Mouse (Mus musculus): ENCODE results near the gene Ctsa. TPM values are rescaled to one million over a fixed set of nuclear protein-coding genes. Genes with fewer than 3 reads are reported as not detected.
A peak's percentile ranks its signal among the peaks of the same experiment; 100 is the strongest.
"Not testable (repeated sequence)": the region's sequence is repeated elsewhere in the genome, so short reads cannot be mapped to it uniquely, and the experiment has no call there.

Ctsa gene
- polyA plus RNA-seq, 2 experiments: 147 to 197 TPM

DNA sequence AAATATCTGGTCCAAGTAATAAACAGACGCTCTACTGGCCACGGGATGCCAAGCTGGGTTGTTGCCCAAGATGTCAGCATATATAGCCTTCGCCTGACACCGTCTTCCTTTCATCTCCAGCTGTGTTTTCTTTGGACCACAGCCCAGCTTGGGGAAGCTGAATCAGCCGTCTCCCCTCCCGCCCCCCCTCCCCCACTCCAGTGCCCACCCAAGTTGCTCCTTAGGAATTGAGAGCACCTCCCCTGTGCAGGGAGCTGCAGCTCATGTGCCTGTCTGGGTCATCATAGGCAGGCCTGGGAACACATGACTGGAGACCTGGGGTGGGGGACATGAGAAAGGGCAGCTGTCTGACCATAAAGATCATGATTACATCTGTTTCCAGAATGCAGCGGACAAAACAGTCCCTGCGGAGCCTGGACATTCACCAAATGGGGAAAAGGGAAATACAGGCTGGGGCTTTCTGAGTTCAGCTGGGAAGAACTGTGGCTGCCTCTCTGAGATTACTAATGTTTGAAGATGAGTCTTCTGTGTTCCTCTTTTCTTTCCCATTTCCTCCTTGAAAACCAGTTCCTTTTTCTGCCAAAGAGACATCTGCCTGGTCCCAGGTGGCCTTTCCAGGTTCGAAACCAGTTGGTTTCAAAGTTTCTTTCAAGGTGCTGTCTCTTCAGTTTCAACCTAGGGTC, 29.6 kb downstream of the Ctsa start:
- ATAC-seq (ENCODE audit: low FRiP score, low read depth): peak; percentile 83; the same call in 1 of the 2 replicates
- DNase-seq (ENCODE audit: low spot score): peak; percentile 71
- 33% methylated on average over 8 of the region's 9 CpGs for WGBS

DNA sequence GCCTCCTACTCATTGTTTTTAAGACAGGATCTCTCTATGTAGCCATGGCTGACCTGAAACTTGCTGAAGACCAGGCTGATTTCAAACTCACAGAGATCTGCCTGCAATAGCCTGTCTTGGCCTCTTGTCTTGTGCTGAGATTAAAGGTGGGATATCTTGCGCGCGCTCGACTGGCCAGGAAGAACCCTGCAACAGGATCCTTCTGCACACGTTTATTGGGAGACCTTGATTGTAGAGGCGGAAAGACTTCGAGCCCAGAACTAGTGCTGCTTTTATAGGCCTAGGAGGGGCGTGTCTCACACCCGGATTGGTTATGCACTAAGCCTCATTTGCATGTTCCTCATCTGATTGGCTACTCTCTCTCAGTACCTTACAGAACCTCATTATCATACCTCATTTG, 30.7 kb downstream of the Ctsa start:
- WGBS: 88% methylated on average over 8 of the region's 9 CpGs
- H3K4me3 ChIP-seq (replicated peaks; ENCODE audit: low read length); DNase-seq (ENCODE audit: low spot score); H3K9me3 ChIP-seq (ENCODE audit: control insufficient read depth, low read length); H3K27me3 ChIP-seq (ENCODE audit: control insufficient read depth, insufficient read depth, low read length); H3K9ac ChIP-seq (ENCODE audit: low read depth, low read length, severe bottlenecking); H3K4me1 ChIP-seq (ENCODE audit: control insufficient read depth, insufficient read depth, low read length); H3K27ac ChIP-seq (replicated peaks; ENCODE audit: low read depth, low read length); H3K36me3 ChIP-seq (ENCODE audit: control insufficient read depth, insufficient read depth, low read length); ATAC-seq (ENCODE audit: low FRiP score, low read depth); H3K4me2 ChIP-seq (replicated peaks; ENCODE audit: low read depth, low read length, severe bottlenecking): not testable (repeated sequence)

More for the DNA sequence above, 29.6 kb downstream of the Ctsa start:
- no peaks in the 10 kb centered on the region for H3K36me3 ChIP-seq (ENCODE audit: control insufficient read depth, insufficient read depth, low read length)
- H3K4me2 ChIP-seq (replicated peaks; ENCODE audit: low read depth, low read length, severe bottlenecking): no peak overlapping the region
- H3K27ac ChIP-seq (replicated peaks; ENCODE audit: low read depth, low read length): no peak overlapping the region
- no peak overlapping the region for H3K9ac ChIP-seq (ENCODE audit: low read depth, low read length, severe bottlenecking)
- no peak for TF ChIP-seq POLR2A (IDR thresholded peaks at IDR 0.05; ENCODE audit: borderline replicate concordance, extremely low read depth, insufficient read depth, insufficient read length)
- 0 out of 2 replicates have a peak, but pooled peaks cover 5% of the 10 kb centered on the region for H3K4me1 ChIP-seq (ENCODE audit: control insufficient read depth, insufficient read depth, low read length)
- peaks cover 14% of the 10 kb centered on the region for H3K27me3 ChIP-seq (ENCODE audit: control insufficient read depth, insufficient read depth, low read length)
- no peak overlapping the region for H3K4me3 ChIP-seq (replicated peaks; ENCODE audit: low read length)
- no peaks in the 10 kb centered on the region for H3K9me3 ChIP-seq (ENCODE audit: control insufficient read depth, low read length)

- no peak overlapping the region for H3K4me3 ChIP-seq (replicated peaks; ENCODE audit: low read length)
- peaks cover 3% of the 10 kb centered on the region; the same call in 1 of the 2 replicates for H3K9me3 ChIP-seq (ENCODE audit: control insufficient read depth, low read length)
- DNase-seq (ENCODE audit: low spot score) (no peak), ATAC-seq (ENCODE audit: low FRiP score, low read depth) (no peak)
- 0 out of 2 replicates have a peak, but pooled peaks cover 2% of the 10 kb centered on the region for H3K4me1 ChIP-seq (ENCODE audit: control insufficient read depth, insufficient read depth, low read length)
- H3K4me2 ChIP-seq (replicated peaks; ENCODE audit: low read depth, low read length, severe bottlenecking): no peak overlapping the region
- no peaks in the 10 kb centered on the region for H3K27me3 ChIP-seq (ENCODE audit: control insufficient read depth, insufficient read depth, low read length)
- H3K36me3 ChIP-seq (ENCODE audit: control insufficient read depth, insufficient read depth, low read length): no peaks in the 10 kb centered on the region
- H3K9ac ChIP-seq (ENCODE audit: low read depth, low read length, severe bottlenecking): no peak overlapping the region
- 75% methylated on average over 4 of the region's 4 CpGs for WGBS
- TF ChIP-seq POLR2A (IDR thresholded peaks at IDR 0.05; ENCODE audit: borderline replicate concordance, extremely low read depth, insufficient read depth, insufficient read length): no peak
- H3K27ac ChIP-seq (replicated peaks; ENCODE audit: low read depth, low read length): no peak overlapping the region
Measured at GRCm38 (mm10) chr2:164864593-164864992, 31.9 kb downstream of the Ctsa start.

GRCm38 (mm10) chr2:164866741-164867551, 34.3 kb downstream of the Ctsa start:
- WGBS: 54% methylated on average over 16 of the region's 16 CpGs
- no peak overlapping the region for H3K27ac ChIP-seq (replicated peaks; ENCODE audit: low read depth, low read length)
- H3K4me1 ChIP-seq (ENCODE audit: control insufficient read depth, insufficient read depth, low read length): 0 out of 2 replicates have a peak, but pooled peaks cover under 1% of the 10 kb centered on the region
- H3K4me2 ChIP-seq (replicated peaks; ENCODE audit: low read depth, low read length, severe bottlenecking): no peak overlapping the region
- DNase-seq (ENCODE audit: low spot score) (peak; percentile 46), ATAC-seq (ENCODE audit: low FRiP score, low read depth) (no peak; the same call in 1 of the 2 replicates)
- peaks cover 3% of the 10 kb centered on the region; the same call in 1 of the 2 replicates for H3K9me3 ChIP-seq (ENCODE audit: control insufficient read depth, low read length)
- H3K36me3 ChIP-seq (ENCODE audit: control insufficient read depth, insufficient read depth, low read length): no peaks in the 10 kb centered on the region
- no peak for TF ChIP-seq POLR2A (IDR thresholded peaks at IDR 0.05; ENCODE audit: borderline replicate concordance, extremely low read depth, insufficient read depth, insufficient read length)
- no peaks in the 10 kb centered on the region for H3K27me3 ChIP-seq (ENCODE audit: control insufficient read depth, insufficient read depth, low read length)
- H3K4me3 ChIP-seq (replicated peaks; ENCODE audit: low read length): no peak overlapping the region
- H3K9ac ChIP-seq (ENCODE audit: low read depth, low read length, severe bottlenecking): no peak overlapping the region

DNA sequence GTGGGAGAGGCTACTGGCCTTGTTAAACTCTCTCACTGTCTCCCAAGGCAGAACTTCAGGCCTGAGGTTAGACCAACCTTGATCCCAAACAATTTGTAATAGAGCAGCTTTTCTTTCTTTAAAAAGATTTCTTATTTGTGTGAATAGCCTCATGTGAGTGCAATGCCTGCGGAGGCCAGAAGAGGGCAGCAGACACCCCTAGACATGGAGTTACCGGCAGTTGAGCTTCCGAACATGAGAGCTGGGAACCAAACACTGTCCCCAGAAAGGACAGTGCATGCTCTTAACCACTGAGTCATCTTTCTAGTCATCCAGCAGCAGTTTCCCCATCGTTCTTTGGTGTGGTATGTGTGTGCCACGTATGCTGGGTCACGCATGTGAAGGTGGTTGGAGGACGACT, 34.9 kb downstream of the Ctsa start:
- no peaks in the 10 kb centered on the region for H3K4me1 ChIP-seq (ENCODE audit: control insufficient read depth, insufficient read depth, low read length)
- no peak overlapping the region for H3K4me2 ChIP-seq (replicated peaks; ENCODE audit: low read depth, low read length, severe bottlenecking)
- no peaks in the 10 kb centered on the region for H3K27me3 ChIP-seq (ENCODE audit: control insufficient read depth, insufficient read depth, low read length)
- no peaks in the 10 kb centered on the region for H3K36me3 ChIP-seq (ENCODE audit: control insufficient read depth, insufficient read depth, low read length)
- WGBS: 96% methylated on average over 7 of the region's 7 CpGs
- ATAC-seq (ENCODE audit: low FRiP score, low read depth) (no peak), DNase-seq (ENCODE audit: low spot score) (no peak)
- no peak overlapping the region for H3K9ac ChIP-seq (ENCODE audit: low read depth, low read length, severe bottlenecking)
- H3K27ac ChIP-seq (replicated peaks; ENCODE audit: low read depth, low read length): no peak overlapping the region
- no peak for TF ChIP-seq POLR2A (IDR thresholded peaks at IDR 0.05; ENCODE audit: borderline replicate concordance, extremely low read depth, insufficient read depth, insufficient read length)
- peaks cover 3% of the 10 kb centered on the region; the same call in 1 of the 2 replicates for H3K9me3 ChIP-seq (ENCODE audit: control insufficient read depth, low read length)
- no peak overlapping the region for H3K4me3 ChIP-seq (replicated peaks; ENCODE audit: low read length)
